Mouse (Mus musculus) ovary, adult 2 months (tissue): ENCODE results near the gene Prl3d3. TPM values are rescaled to one million over a fixed set of nuclear protein-coding genes. Genes with fewer than 3 reads are reported as not detected.

Source experiments
- polyA plus RNA-seq: library from polyadenylated mRNA; depleted of rRNA; stranded (reverse); fragments of >200 nt; gene quantifications from 2 replicates; pipeline ENCODE4 v1.2.3, GENCODE M21; 2012; rRNA removed

Prl3d3 gene
- polyA plus RNA-seq: not detected in 2 replicates

GRCm38 (mm10) chr13:27156490-27156889 is at the start of gene Prl3d3:
TSS of gene Prl3d3 (plus strand) at chr13:27156790.

DNA sequence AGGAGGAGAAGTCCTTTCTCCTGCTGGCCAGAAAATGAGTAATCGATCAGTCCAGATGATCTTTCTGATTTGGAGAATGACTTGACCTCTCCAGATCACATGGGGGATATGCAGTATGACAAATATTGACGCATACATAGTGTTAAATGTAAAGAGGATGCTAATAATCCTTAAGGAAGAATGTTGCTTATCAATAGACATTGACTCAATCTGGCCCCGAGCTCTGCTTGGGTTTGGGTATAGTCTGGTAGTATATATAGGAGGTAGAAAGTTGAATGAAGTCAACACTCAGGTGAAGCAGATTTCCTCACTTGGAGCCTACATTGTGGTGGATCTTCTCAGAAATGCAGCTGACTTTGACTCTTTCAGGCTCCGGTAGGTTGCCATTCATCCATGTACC is 35.2 kb upstream of the Prl3d3 start, which contains the start of gene Prl3d2:
TSS of gene Prl3d2 (plus strand) at position 301 of the 400 bp plus-strand sequence.

DNA sequence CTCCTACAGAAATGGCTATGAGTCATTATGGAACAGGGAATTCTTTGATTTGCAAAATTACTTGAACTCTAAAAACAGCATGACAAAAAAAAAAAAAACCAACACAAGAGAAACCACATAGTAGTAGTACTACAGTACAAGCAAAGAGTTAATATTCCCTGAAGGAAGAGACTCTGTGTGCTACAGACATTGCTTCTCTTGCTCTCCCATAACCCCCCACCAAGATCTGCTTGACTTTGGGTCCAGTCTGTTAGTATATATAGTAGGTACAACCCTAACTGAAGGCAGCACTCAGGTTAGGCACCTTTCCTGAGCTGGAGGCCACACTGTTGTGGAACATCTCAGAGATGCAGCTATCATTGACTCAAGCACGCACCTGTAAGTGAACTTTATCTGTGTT is 39.8 kb downstream of the Prl3d3 start, which contains the start of gene Prl3c1:
TSS of gene Prl3c1 (plus strand) at position 301 of the 400 bp plus-strand sequence.

Other genes with a start within 250 kb of the Prl3d3 start
- not detected in 2 replicates for gene Prl, start 99.2 kb upstream of the Prl3d3 start, polyA plus RNA-seq
- gene Prl3d1, start 62.6 kb upstream of the Prl3d3 start, polyA plus RNA-seq: not detected in 2 replicates
- gene Prl3d2, start 35.1 kb upstream of the Prl3d3 start, polyA plus RNA-seq: not detected in 2 replicates
- gene Prl3c1, start 39.9 kb downstream of the Prl3d3 start, polyA plus RNA-seq: not detected in 2 replicates
- not detected in 2 replicates for gene Prl3b1, start 85.1 kb downstream of the Prl3d3 start, polyA plus RNA-seq
- not detected in 2 replicates for gene Prl3a1, start 102.6 kb downstream of the Prl3d3 start, polyA plus RNA-seq
- gene Prl6a1, start 155.8 kb downstream of the Prl3d3 start, polyA plus RNA-seq: not detected in 2 replicates
- not detected in 2 replicates for gene Prl8a2, start 188.9 kb downstream of the Prl3d3 start, polyA plus RNA-seq
- not detected in 2 replicates for gene Prl2b1, start 234.1 kb downstream of the Prl3d3 start, polyA plus RNA-seq